Mouse (Mus musculus): ENCODE data around the gene Olfr1225.
"Not testable (repeated sequence)": the region's sequence is repeated elsewhere in the genome, so short reads cannot be mapped to it uniquely, and the experiment has no call there.

Olfr1225 gene

GRCm38 (mm10) chr2:89174569-89174968, at the start of gene Olfr1225:
Gene Olfr1225 (minus strand): TSS chr2:89174669.
- no peak for DNase-seq

GRCm38 (mm10) chr2:89199948-89200347, 25.5 kb upstream of the Olfr1225 start, which contains the start of gene Olfr1226:
Gene Olfr1226 (minus strand): TSS chr2:89200048.
- DNase-seq, result no peak

- DNase-seq, result no peak
Observed at GRCm38 (mm10) chr2:89196325-89196982, 22.0 kb upstream of the Olfr1225 start.

GRCm38 (mm10) chr2:89164711-89165110, 9.8 kb downstream of the Olfr1225 start:
- not testable (repeated sequence) for DNase-seq

- not testable (repeated sequence) for DNase-seq
Observed at GRCm38 (mm10) chr2:89163991-89164390, 10.5 kb downstream of the Olfr1225 start, which contains the start of gene Olfr1224-ps1. Gene Olfr1224-ps1 (minus strand): TSS chr2:89164091.

GRCm38 (mm10) chr2:89151460-89151859, 23.0 kb downstream of the Olfr1225 start, which contains the start of gene Olfr1223:
Gene Olfr1223 (minus strand): TSS chr2:89151560.
- DNase-seq, result no peak

- DNase-seq, result no peak
Observed at GRCm38 (mm10) chr2:89132954-89133353, 41.5 kb downstream of the Olfr1225 start, which contains the start of gene Olfr1222. Gene Olfr1222 (minus strand): TSS chr2:89133054.
